Mouse (Mus musculus) small intestine, adult 10 weeks (tissue): ENCODE results near the gene Kdm4c. TPM values are rescaled to one million over a fixed set of nuclear protein-coding genes. Genes with fewer than 3 reads are reported as not detected.

Experiments used
- polyA plus RNA-seq: library from polyadenylated mRNA; stranded (reverse); fragments of 350-450 nt; fragmentation: Illumina TruSeq; extraction: RNeasy Lipid Tissue Mini Kit (QIAGEN cat#74804); gene quantifications from one replicate; pipeline ENCODE4 v1.2.3, GENCODE M21; 2014; ENCODE audit warnings: low replicate concordance

Gene Kdm4c
- 24.1 TPM for polyA plus RNA-seq

DNA sequence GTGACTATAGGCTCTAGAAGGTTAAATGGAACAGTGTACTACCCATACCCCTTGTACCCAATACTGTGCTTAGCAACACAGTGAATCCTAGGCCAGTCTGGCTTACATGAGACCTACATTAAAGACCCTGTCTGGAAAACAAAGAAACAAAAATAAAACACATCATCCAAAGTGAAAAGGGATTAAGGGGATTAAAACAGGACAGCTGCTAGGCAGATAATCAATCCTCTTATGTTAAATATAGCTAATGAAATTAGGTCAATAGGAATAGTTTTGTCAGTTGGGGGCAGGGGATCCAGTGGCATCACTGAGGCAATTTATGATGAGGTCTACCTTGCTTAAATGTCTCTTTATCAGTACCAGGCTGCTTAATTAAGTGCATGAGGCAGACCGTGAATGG lies at the start of gene Kdm4c:
Gene Kdm4c (plus strand): TSS at position 322 of the 400 bp plus-strand sequence.

Other genes with a start within 250 kb of the Kdm4c start
- gene Frmd3, start 229.1 kb upstream of the Kdm4c start, polyA plus RNA-seq = 3.6 TPM